Mouse (Mus musculus) monocyte, adult 5-6 weeks (primary cell): ENCODE measurements around the gene Flt4. TPM values are rescaled to one million over a fixed set of nuclear protein-coding genes. Genes with fewer than 3 reads are reported as not detected.

Experiments
- ATAC-seq: fragments of 153-309, 156-312 bp; replicated peaks from 2 replicates; pipeline ENCODE4 v1.8.0; 2017; ENCODE audit warnings: mild to moderate bottlenecking; ENCODE audit not compliant: low TSS enrichment, insufficient number of reproducible peaks, severe bottlenecking, poor library complexity, low FRiP score
- total RNA-seq: library from RNA; stranded (forward); fragments of 200-1000, 200-491, 200-594 nt; gene quantifications from 3 replicates; pipeline ENCODE4 v1.2.3, GENCODE M21; 2017

Gene Flt4
- total RNA-seq, 1 experiment from 2014 or later, result 0.48 TPM

- no peak for ATAC-seq
Observed at GRCm38 (mm10) chr11:49634101-49634500, 25.0 kb downstream of the Flt4 start.

- no peak for ATAC-seq
Observed at GRCm38 (mm10) chr11:49635671-49636070, 26.6 kb downstream of the Flt4 start.

GRCm38 (mm10) chr11:49636449-49636848, 27.4 kb downstream of the Flt4 start:
- no peak for ATAC-seq

GRCm38 (mm10) chr11:49645677-49646076, 36.6 kb downstream of the Flt4 start:
- no peak for ATAC-seq

GRCm38 (mm10) chr11:49650113-49650993, 41.3 kb downstream of the Flt4 start:
- ATAC-seq, result no peak

GRCm38 (mm10) chr11:49650994-49651761, 42.1 kb downstream of the Flt4 start:
- no peak for ATAC-seq

- no peak for ATAC-seq
Observed at GRCm38 (mm10) chr11:49651762-49652322, 42.8 kb downstream of the Flt4 start.

GRCm38 (mm10) chr11:49652401-49653078, 43.5 kb downstream of the Flt4 start:
- ATAC-seq, result 0 out of 2 replicates have a peak, but pooled peaks have one; percentile 51

- ATAC-seq, result no peak
Observed at GRCm38 (mm10) chr11:49653079-49653408, 44.0 kb downstream of the Flt4 start.

- no peak for ATAC-seq
Observed at GRCm38 (mm10) chr11:49654651-49655050, 45.6 kb downstream of the Flt4 start.

GRCm38 (mm10) chr11:49655501-49655900, 46.4 kb downstream of the Flt4 start:
- no peak for ATAC-seq

- ATAC-seq, result no peak
Observed at GRCm38 (mm10) chr11:49658065-49658464, 49.0 kb downstream of the Flt4 start.

- ATAC-seq, result no peak
Observed at GRCm38 (mm10) chr11:49658791-49659469, 49.9 kb downstream of the Flt4 start.

GRCm38 (mm10) chr11:49659470-49659799, 50.4 kb downstream of the Flt4 start:
- ATAC-seq, result no peak

GRCm38 (mm10) chr11:49662292-49662780, 53.3 kb downstream of the Flt4 start:
- ATAC-seq, result no peak

- ATAC-seq, result no peak
Observed at GRCm38 (mm10) chr11:49663310-49663709, 54.2 kb downstream of the Flt4 start, which contains the start of gene Scgb3a1. Gene Scgb3a1 (plus strand): TSS chr11:49663610.

GRCm38 (mm10) chr11:49664262-49665140, 55.4 kb downstream of the Flt4 start:
- no peak for ATAC-seq
